Mouse (Mus musculus): Measurements from ENCODE around the gene Tnni2.
"Not testable (repeated sequence)": the region's sequence is repeated elsewhere in the genome, so short reads cannot be mapped to it uniquely, and the experiment has no call there.

The Tnni2 gene

GRCm38 (mm10) chr7:142441585-142441984 is at the start of gene Tnni2:
TSS of gene Tnni2 (plus strand) at chr7:142441808.
- in situ Hi-C loops (cut with MboI, MseI): no loop called here

GRCm38 (mm10) chr7:142393191-142393590 is 48.4 kb upstream of the Tnni2 start:
- in situ Hi-C loops (cut with MboI, MseI): no loop called here

GRCm38 (mm10) chr7:142394261-142395190 is 47.1 kb upstream of the Tnni2 start:
- in situ Hi-C loops (cut with MboI, MseI): no loop called here

GRCm38 (mm10) chr7:142395472-142395871 is 46.1 kb upstream of the Tnni2 start:
- in situ Hi-C loops (cut with MboI, MseI): no loop called here

GRCm38 (mm10) chr7:142396611-142397010 is 45.0 kb upstream of the Tnni2 start:
- in situ Hi-C loops (cut with MboI, MseI): no loop called here

- in situ Hi-C loops (cut with MboI, MseI): no loop called here
Measured at GRCm38 (mm10) chr7:142398052-142398451, 43.6 kb upstream of the Tnni2 start.

- in situ Hi-C loops (cut with MboI, MseI): no loop called here
Measured at GRCm38 (mm10) chr7:142399250-142399649, 42.4 kb upstream of the Tnni2 start.

GRCm38 (mm10) chr7:142400112-142400749 is 41.4 kb upstream of the Tnni2 start:
- in situ Hi-C loops (cut with MboI, MseI): no loop called here

- in situ Hi-C loops (cut with MboI, MseI): no loop called here
Measured at GRCm38 (mm10) chr7:142400750-142401142, 40.9 kb upstream of the Tnni2 start.

GRCm38 (mm10) chr7:142403591-142403990 is 38.0 kb upstream of the Tnni2 start:
- in situ Hi-C loops (cut with MboI, MseI): no loop called here

- in situ Hi-C loops (cut with MboI, MseI): not testable (repeated sequence)
Measured at GRCm38 (mm10) chr7:142405134-142405533, 36.5 kb upstream of the Tnni2 start.

GRCm38 (mm10) chr7:142407935-142408334 is 33.7 kb upstream of the Tnni2 start:
- in situ Hi-C loops (cut with MboI, MseI): no loop called here

- in situ Hi-C loops (cut with MboI, MseI): no loop called here
Measured at GRCm38 (mm10) chr7:142408686-142409085, 32.9 kb upstream of the Tnni2 start.

- in situ Hi-C loops (cut with MboI, MseI): no loop called here
Measured at GRCm38 (mm10) chr7:142409603-142410002, 32.0 kb upstream of the Tnni2 start.

- in situ Hi-C loops (cut with MboI, MseI): no loop called here
Measured at GRCm38 (mm10) chr7:142413285-142413684, 28.3 kb upstream of the Tnni2 start.

GRCm38 (mm10) chr7:142415314-142415713 is 26.3 kb upstream of the Tnni2 start:
- in situ Hi-C loops (cut with MboI, MseI): no loop called here

- in situ Hi-C loops (cut with MboI, MseI): no loop called here
Measured at GRCm38 (mm10) chr7:142416225-142416624, 25.4 kb upstream of the Tnni2 start.

GRCm38 (mm10) chr7:142418027-142418426 is 23.6 kb upstream of the Tnni2 start:
- in situ Hi-C loops (cut with MboI, MseI): no loop called here

- in situ Hi-C loops (cut with MboI, MseI): no loop called here
Measured at GRCm38 (mm10) chr7:142418679-142419078, 22.9 kb upstream of the Tnni2 start.

- in situ Hi-C loops (cut with MboI, MseI): no loop called here
Measured at GRCm38 (mm10) chr7:142419887-142420286, 21.7 kb upstream of the Tnni2 start.

- in situ Hi-C loops (cut with MboI, MseI): no loop called here
Measured at GRCm38 (mm10) chr7:142421826-142422225, 19.8 kb upstream of the Tnni2 start.

GRCm38 (mm10) chr7:142425641-142426213 is 15.9 kb upstream of the Tnni2 start:
- in situ Hi-C loops (cut with MboI, MseI): loop anchor here (5.0 kb wide), 1 partner anchor 48 kb away; no protein-coding TSS in a partner anchor

All from T-helper 2 cell (primary cell).